Mouse (Mus musculus): ENCODE data around the gene Cpne4.

GRCm38 (mm10) chr9:104912686-104913085 is 365.6 kb downstream of the Cpne4 start:
- TF ChIP-seq POLR2A (IDR thresholded peaks at IDR 0.05; ENCODE audit: control insufficient read depth, low read depth, low read length) (no peak), CTCF (IDR thresholded peaks at IDR 0.05; ENCODE audit: control insufficient read depth, insufficient read depth, insufficient replicate concordance, low read depth, low read length) (no peak)

Measured in testis, adult 2 months (tissue).